Mouse (Mus musculus): ENCODE data around the gene Slc47a2. TPM values are rescaled to one million over a fixed set of nuclear protein-coding genes. Genes with fewer than 3 reads are reported as not detected.

Slc47a2 gene
- polyA plus RNA-seq, 1 experiment from 2014 or later = not detected

GRCm38 (mm10) chr11:61284323-61284722, 58.3 kb downstream of the Slc47a2 start:
- no peak overlapping the region for H3K9ac ChIP-seq (ENCODE audit: low read length)
- H3K4me3 ChIP-seq (ENCODE audit: low read depth, low read length) = no peak overlapping the region
- H3K4me2 ChIP-seq (ENCODE audit: low read depth, low read length, severe bottlenecking) = no peak overlapping the region
- no peak overlapping the region for H3K27ac ChIP-seq (ENCODE audit: low read depth, low read length)
- no peaks in the 10 kb centered on the region for H3K27me3 ChIP-seq (ENCODE audit: control insufficient read depth, insufficient read depth, low read length)
- no peak for DNase-seq (ENCODE audit: low spot score)
- WGBS = 80% methylated on average over 6 of the region's 6 CpGs
- ATAC-seq (replicated peaks; ENCODE audit: low FRiP score) = no peak
- no peaks in the 10 kb centered on the region for H3K4me1 ChIP-seq (replicated peaks; ENCODE audit: control insufficient read depth, insufficient read depth, low read length)
- no peaks in the 10 kb centered on the region for H3K36me3 ChIP-seq (ENCODE audit: control insufficient read depth, insufficient read depth, low read length)
- H3K9me3 ChIP-seq (ENCODE audit: control insufficient read depth, low read length) = no peaks in the 10 kb centered on the region

- H3K36me3 ChIP-seq (ENCODE audit: control insufficient read depth, insufficient read depth, low read length) = no peaks in the 10 kb centered on the region
- H3K4me2 ChIP-seq (ENCODE audit: low read depth, low read length, severe bottlenecking) = no peak overlapping the region
- H3K4me3 ChIP-seq (ENCODE audit: low read depth, low read length) = no peak overlapping the region
- no peaks in the 10 kb centered on the region for H3K27me3 ChIP-seq (ENCODE audit: control insufficient read depth, insufficient read depth, low read length)
- H3K27ac ChIP-seq (ENCODE audit: low read depth, low read length) = no peak overlapping the region
- ATAC-seq (replicated peaks; ENCODE audit: low FRiP score) (no peak), DNase-seq (ENCODE audit: low spot score) (no peak)
- H3K4me1 ChIP-seq (replicated peaks; ENCODE audit: control insufficient read depth, insufficient read depth, low read length) = no peaks in the 10 kb centered on the region
- H3K9me3 ChIP-seq (ENCODE audit: control insufficient read depth, low read length) = no peaks in the 10 kb centered on the region
- no peak overlapping the region for H3K9ac ChIP-seq (ENCODE audit: low read length)
- WGBS = 89% methylated on average over 10 of the region's 10 CpGs
Measured at GRCm38 (mm10) chr11:61283414-61284049, 59.1 kb downstream of the Slc47a2 start.

- Histone ChIP-seq H3K27ac (ENCODE audit: low read depth, low read length) (no peak overlapping the region), H3K9me3 (ENCODE audit: control insufficient read depth, low read length) (no peaks in the 10 kb centered on the region), H3K9ac (ENCODE audit: low read length) (no peak overlapping the region), H3K4me2 (ENCODE audit: low read depth, low read length, severe bottlenecking) (no peak overlapping the region), H3K27me3 (ENCODE audit: control insufficient read depth, insufficient read depth, low read length) (no peaks in the 10 kb centered on the region), H3K4me1 (replicated peaks; ENCODE audit: control insufficient read depth, insufficient read depth, low read length) (no peaks in the 10 kb centered on the region), H3K4me3 (ENCODE audit: low read depth, low read length) (no peak overlapping the region), H3K36me3 (ENCODE audit: control insufficient read depth, insufficient read depth, low read length) (no peaks in the 10 kb centered on the region)
- ATAC-seq (replicated peaks; ENCODE audit: low FRiP score) (no peak), DNase-seq (ENCODE audit: low spot score) (no peak)
- WGBS = 85% methylated on average over 8 of the region's 8 CpGs
Measured at GRCm38 (mm10) chr11:61278445-61279077, 64.1 kb downstream of the Slc47a2 start.

- H3K9ac ChIP-seq (ENCODE audit: low read length) = no peak overlapping the region
- no peak overlapping the region for H3K4me2 ChIP-seq (ENCODE audit: low read depth, low read length, severe bottlenecking)
- no peak for ATAC-seq (replicated peaks; ENCODE audit: low FRiP score)
- DNase-seq (ENCODE audit: low spot score) = no peak
- no peaks in the 10 kb centered on the region for H3K9me3 ChIP-seq (ENCODE audit: control insufficient read depth, low read length)
- H3K4me3 ChIP-seq (ENCODE audit: low read depth, low read length) = no peak overlapping the region
- H3K27me3 ChIP-seq (ENCODE audit: control insufficient read depth, insufficient read depth, low read length) = no peaks in the 10 kb centered on the region
- H3K4me1 ChIP-seq (replicated peaks; ENCODE audit: control insufficient read depth, insufficient read depth, low read length) = no peaks in the 10 kb centered on the region
- no peak overlapping the region for H3K27ac ChIP-seq (ENCODE audit: low read depth, low read length)
- H3K36me3 ChIP-seq (ENCODE audit: control insufficient read depth, insufficient read depth, low read length) = no peaks in the 10 kb centered on the region
- WGBS = 71% methylated on average over 2 of the region's 2 CpGs
Measured at GRCm38 (mm10) chr11:61277937-61278336, 64.7 kb downstream of the Slc47a2 start.

- DNase-seq (ENCODE audit: low spot score) (no peak), ATAC-seq (replicated peaks; ENCODE audit: low FRiP score) (no peak)
- H3K9ac ChIP-seq (ENCODE audit: low read length) = no peak overlapping the region
- no peak overlapping the region for H3K27ac ChIP-seq (ENCODE audit: low read depth, low read length)
- no peaks in the 10 kb centered on the region for H3K4me1 ChIP-seq (replicated peaks; ENCODE audit: control insufficient read depth, insufficient read depth, low read length)
- H3K9me3 ChIP-seq (ENCODE audit: control insufficient read depth, low read length) = no peaks in the 10 kb centered on the region
- no peak overlapping the region for H3K4me2 ChIP-seq (ENCODE audit: low read depth, low read length, severe bottlenecking)
- WGBS = 69% methylated on average over 3 of the region's 3 CpGs
- H3K36me3 ChIP-seq (ENCODE audit: control insufficient read depth, insufficient read depth, low read length) = no peaks in the 10 kb centered on the region
- H3K27me3 ChIP-seq (ENCODE audit: control insufficient read depth, insufficient read depth, low read length) = no peaks in the 10 kb centered on the region
- H3K4me3 ChIP-seq (ENCODE audit: low read depth, low read length) = no peak overlapping the region
Measured at GRCm38 (mm10) chr11:61276482-61276881, 66.2 kb downstream of the Slc47a2 start.

- no peak overlapping the region for H3K4me3 ChIP-seq (ENCODE audit: low read depth, low read length)
- no peak for DNase-seq (ENCODE audit: low spot score)
- 81% methylated on average over 8 of the region's 8 CpGs for WGBS
- no peak for ATAC-seq (replicated peaks; ENCODE audit: low FRiP score)
- H3K36me3 ChIP-seq (ENCODE audit: control insufficient read depth, insufficient read depth, low read length) = no peaks in the 10 kb centered on the region
- H3K9me3 ChIP-seq (ENCODE audit: control insufficient read depth, low read length) = no peaks in the 10 kb centered on the region
- H3K9ac ChIP-seq (ENCODE audit: low read length) = no peak overlapping the region
- no peak overlapping the region for H3K27ac ChIP-seq (ENCODE audit: low read depth, low read length)
- H3K27me3 ChIP-seq (ENCODE audit: control insufficient read depth, insufficient read depth, low read length) = no peaks in the 10 kb centered on the region
- no peak overlapping the region for H3K4me2 ChIP-seq (ENCODE audit: low read depth, low read length, severe bottlenecking)
- no peaks in the 10 kb centered on the region for H3K4me1 ChIP-seq (replicated peaks; ENCODE audit: control insufficient read depth, insufficient read depth, low read length)
Measured at GRCm38 (mm10) chr11:61275106-61275505, 67.6 kb downstream of the Slc47a2 start.

- no peak overlapping the region for H3K4me2 ChIP-seq (ENCODE audit: low read depth, low read length, severe bottlenecking)
- no peaks in the 10 kb centered on the region for H3K27me3 ChIP-seq (ENCODE audit: control insufficient read depth, insufficient read depth, low read length)
- H3K9me3 ChIP-seq (ENCODE audit: control insufficient read depth, low read length) = no peaks in the 10 kb centered on the region
- 75% methylated on average over 1 of the region's 1 CpGs for WGBS
- H3K36me3 ChIP-seq (ENCODE audit: control insufficient read depth, insufficient read depth, low read length) = no peaks in the 10 kb centered on the region
- ATAC-seq (replicated peaks; ENCODE audit: low FRiP score) (no peak), DNase-seq (ENCODE audit: low spot score) (no peak)
- H3K4me3 ChIP-seq (ENCODE audit: low read depth, low read length) = no peak overlapping the region
- H3K4me1 ChIP-seq (replicated peaks; ENCODE audit: control insufficient read depth, insufficient read depth, low read length) = no peaks in the 10 kb centered on the region
- H3K9ac ChIP-seq (ENCODE audit: low read length) = no peak overlapping the region
- H3K27ac ChIP-seq (ENCODE audit: low read depth, low read length) = no peak overlapping the region
Measured at GRCm38 (mm10) chr11:61274421-61274820, 68.2 kb downstream of the Slc47a2 start.

- Histone ChIP-seq H3K27me3 (ENCODE audit: control insufficient read depth, insufficient read depth, low read length) (no peaks in the 10 kb centered on the region), H3K27ac (ENCODE audit: low read depth, low read length) (no peak overlapping the region), H3K4me2 (ENCODE audit: low read depth, low read length, severe bottlenecking) (no peak overlapping the region), H3K9ac (ENCODE audit: low read length) (no peak overlapping the region), H3K9me3 (ENCODE audit: control insufficient read depth, low read length) (no peaks in the 10 kb centered on the region), H3K4me1 (replicated peaks; ENCODE audit: control insufficient read depth, insufficient read depth, low read length) (no peaks in the 10 kb centered on the region), H3K4me3 (ENCODE audit: low read depth, low read length) (no peak overlapping the region), H3K36me3 (ENCODE audit: control insufficient read depth, insufficient read depth, low read length) (no peaks in the 10 kb centered on the region)
- 90% methylated on average over 2 of the region's 2 CpGs for WGBS
- DNase-seq (ENCODE audit: low spot score) = no peak
- ATAC-seq (replicated peaks; ENCODE audit: low FRiP score) = no peak
Measured at GRCm38 (mm10) chr11:61273928-61274327, 68.7 kb downstream of the Slc47a2 start.

- Histone ChIP-seq H3K4me1 (replicated peaks; ENCODE audit: control insufficient read depth, insufficient read depth, low read length) (no peaks in the 10 kb centered on the region), H3K36me3 (ENCODE audit: control insufficient read depth, insufficient read depth, low read length) (no peaks in the 10 kb centered on the region), H3K9ac (ENCODE audit: low read length) (no peak overlapping the region), H3K27ac (ENCODE audit: low read depth, low read length) (no peak overlapping the region), H3K27me3 (ENCODE audit: control insufficient read depth, insufficient read depth, low read length) (no peaks in the 10 kb centered on the region), H3K9me3 (ENCODE audit: control insufficient read depth, low read length) (no peaks in the 10 kb centered on the region), H3K4me3 (ENCODE audit: low read depth, low read length) (no peak overlapping the region), H3K4me2 (ENCODE audit: low read depth, low read length, severe bottlenecking) (no peak overlapping the region)
- ATAC-seq (replicated peaks; ENCODE audit: low FRiP score) = no peak
- no peak for DNase-seq (ENCODE audit: low spot score)
Measured at GRCm38 (mm10) chr11:61271612-61272011, 71.0 kb downstream of the Slc47a2 start.

Data from forebrain, embryonic 11.5 days (tissue).